Mouse (Mus musculus): Measurements from ENCODE around the gene Ccne1.

Ccne1 gene

GRCm38 (mm10) chr7:38093101-38093500 is 14.2 kb downstream of the Ccne1 start:
- no peak for DNase-seq

GRCm38 (mm10) chr7:38089930-38090675 is 17.2 kb downstream of the Ccne1 start:
- DNase-seq = no peak

GRCm38 (mm10) chr7:38088456-38088855 is 18.9 kb downstream of the Ccne1 start:
- no peak for DNase-seq

GRCm38 (mm10) chr7:38087856-38088255 is 19.5 kb downstream of the Ccne1 start:
- DNase-seq = no peak

- no peak for DNase-seq
Observed at GRCm38 (mm10) chr7:38086401-38086800, 20.9 kb downstream of the Ccne1 start.

- peak; percentile 77 for DNase-seq
Observed at GRCm38 (mm10) chr7:38085573-38086211, 21.6 kb downstream of the Ccne1 start.

- peak; percentile 100 for DNase-seq
Observed at GRCm38 (mm10) chr7:38084778-38085572, 22.4 kb downstream of the Ccne1 start.

- no peak for DNase-seq
Observed at GRCm38 (mm10) chr7:38082971-38083370, 24.4 kb downstream of the Ccne1 start.

- DNase-seq = no peak
Observed at GRCm38 (mm10) chr7:38077189-38077588, 30.1 kb downstream of the Ccne1 start.

- no peak for DNase-seq
Observed at GRCm38 (mm10) chr7:38075487-38075886, 31.8 kb downstream of the Ccne1 start.

GRCm38 (mm10) chr7:38074920-38075319 is 32.4 kb downstream of the Ccne1 start:
- DNase-seq = no peak

- DNase-seq = no peak
Observed at GRCm38 (mm10) chr7:38074514-38074913, 32.8 kb downstream of the Ccne1 start.

- DNase-seq = peak; percentile 68
Observed at GRCm38 (mm10) chr7:38073782-38074181, 33.6 kb downstream of the Ccne1 start.

GRCm38 (mm10) chr7:38071065-38071464 is 36.3 kb downstream of the Ccne1 start:
- DNase-seq = no peak

- DNase-seq = no peak
Observed at GRCm38 (mm10) chr7:38070663-38071062, 36.7 kb downstream of the Ccne1 start.

- DNase-seq = no peak
Observed at GRCm38 (mm10) chr7:38064431-38064830, 42.9 kb downstream of the Ccne1 start.

GRCm38 (mm10) chr7:38061060-38061970 is 46.0 kb downstream of the Ccne1 start:
- peak; percentile 94 for DNase-seq

GRCm38 (mm10) chr7:38059636-38060330 is 47.6 kb downstream of the Ccne1 start:
- no peak for DNase-seq

GRCm38 (mm10) chr7:38059096-38059495 is 48.2 kb downstream of the Ccne1 start:
- no peak for DNase-seq

GRCm38 (mm10) chr7:38055996-38056395 is 51.3 kb downstream of the Ccne1 start:
- no peak for DNase-seq

- DNase-seq = no peak
Observed at GRCm38 (mm10) chr7:38054246-38054645, 53.1 kb downstream of the Ccne1 start.

Data from kidney, postnatal 10 days (tissue).